Mouse (Mus musculus) cerebellum, adult 2 months (tissue): ENCODE measurements around the gene Ifi211. TPM values are rescaled to one million over a fixed set of nuclear protein-coding genes. Genes with fewer than 3 reads are reported as not detected.
"Not testable (repeated sequence)": the region's sequence is repeated elsewhere in the genome, so short reads cannot be mapped to it uniquely, and the experiment has no call there.

Experiments used
- DNase-seq, 2 experiments: peaks; one replicate each; pipeline ENCODE4 v3.0.0; 2021
- H3K27ac ChIP-seq: fragments of 200-500 bp; 2 replicates; pipeline ENCODE4 v1.5.1; 2012; ENCODE audit warnings: low read length, control low read depth, inconsistent platforms; ENCODE audit not compliant: insufficient read depth
- H3K27me3 ChIP-seq: fragments of 200-500 bp; 2 replicates; pipeline ENCODE4 v1.6.1; 2012; ENCODE audit warnings: inconsistent platforms, mild to moderate bottlenecking, low read length, moderate library complexity; ENCODE audit not compliant: control insufficient read depth, insufficient read depth
- H3K4me1 ChIP-seq: fragments of 200-500 bp; 2 replicates; pipeline ENCODE4 v1.6.1; 2011; ENCODE audit warnings: low read length; ENCODE audit not compliant: control insufficient read depth, insufficient read depth
- H3K4me3 ChIP-seq: fragments of 200-500 bp; replicated peaks from 2 replicates; pipeline ENCODE3; 2011; ENCODE audit warnings: mild to moderate bottlenecking, low read depth, low read length, control low read depth; ENCODE audit not compliant: insufficient read depth
- CTCF ChIP-seq: fragments of 200-500 bp; IDR thresholded peaks from 2 replicates; pipeline ENCODE4 v1.5.1; 2011; ENCODE audit warnings: low read depth, mild to moderate bottlenecking, control low read depth, low read length, moderate library complexity, borderline replicate concordance; ENCODE audit not compliant: insufficient read depth
- POLR2A ChIP-seq: fragments of 200-500 bp; IDR thresholded peaks from 2 replicates; pipeline ENCODE4 v1.6.1; 2011; ENCODE audit warnings: low read length, control low read depth, borderline replicate concordance; ENCODE audit not compliant: insufficient read depth
- WGBS: fragments of 180-500 bp; shearing (Covaris S2); methylation state at CpG from one replicate; pipeline ENCODE4 v1.1.7; 2018; 5-methylcytosine and 5-hydroxymethylcytosine counted together
- polyA plus RNA-seq: library from polyadenylated mRNA; depleted of rRNA; stranded (reverse); fragments of >200 nt; gene quantifications from 2 replicates; pipeline ENCODE4 v1.2.3, GENCODE M21; 2012; rRNA removed

Ifi211 gene
- polyA plus RNA-seq, 1 experiment = 0.11 TPM

DNA sequence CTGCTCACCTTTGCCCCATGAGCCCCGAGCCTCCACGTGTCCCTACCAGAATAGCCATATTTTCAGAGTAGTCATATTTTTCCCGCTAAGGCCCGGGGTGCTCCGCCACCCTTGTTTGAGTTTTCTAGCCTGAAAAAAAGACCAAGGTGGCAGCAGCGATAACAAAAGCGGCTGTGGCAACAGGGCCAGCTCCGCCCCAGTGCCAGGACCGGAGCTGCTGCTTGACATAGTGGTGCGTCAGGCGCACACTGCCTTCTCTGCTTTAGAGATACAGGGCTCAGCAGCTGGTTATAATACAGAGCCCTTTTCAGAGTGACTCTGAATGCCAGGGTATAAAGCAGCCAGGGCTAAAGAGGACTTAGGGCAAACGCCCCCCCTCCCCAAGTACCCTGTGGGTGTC, 46.3 kb downstream of the Ifi211 start:
- Histone ChIP-seq H3K4me1 (no peaks in the 10 kb centered on the region), H3K27ac (no peak overlapping the region), H3K4me3 (no peak overlapping the region), H3K27me3 (no peaks in the 10 kb centered on the region)
- DNase-seq = no peak
- 90% methylated on average over 12 of the region's 12 CpGs for WGBS
- TF ChIP-seq CTCF (no peak), POLR2A (no peak)

DNA sequence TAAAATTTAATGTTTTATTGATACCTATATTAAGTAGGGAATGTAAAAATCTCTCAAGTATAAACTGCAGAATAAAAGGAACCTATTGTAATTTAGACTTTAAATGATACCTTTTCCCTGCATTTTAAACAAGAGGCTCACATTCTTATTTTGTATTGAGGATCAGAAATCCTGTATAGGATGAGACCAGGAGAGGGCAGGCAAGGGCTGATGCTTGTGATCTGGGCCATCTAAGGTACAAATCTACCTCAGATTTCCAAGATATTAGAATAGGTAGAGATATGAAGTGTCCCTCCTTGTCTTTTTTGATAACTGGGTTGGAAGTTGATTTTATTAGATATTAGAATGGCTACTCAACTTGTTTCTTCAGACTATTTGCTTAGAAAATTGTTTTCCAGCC, 59.1 kb downstream of the Ifi211 start:
- not testable (repeated sequence) for H3K27me3 ChIP-seq, H3K4me3 ChIP-seq, DNase-seq, H3K4me1 ChIP-seq, H3K27ac ChIP-seq

DNA sequence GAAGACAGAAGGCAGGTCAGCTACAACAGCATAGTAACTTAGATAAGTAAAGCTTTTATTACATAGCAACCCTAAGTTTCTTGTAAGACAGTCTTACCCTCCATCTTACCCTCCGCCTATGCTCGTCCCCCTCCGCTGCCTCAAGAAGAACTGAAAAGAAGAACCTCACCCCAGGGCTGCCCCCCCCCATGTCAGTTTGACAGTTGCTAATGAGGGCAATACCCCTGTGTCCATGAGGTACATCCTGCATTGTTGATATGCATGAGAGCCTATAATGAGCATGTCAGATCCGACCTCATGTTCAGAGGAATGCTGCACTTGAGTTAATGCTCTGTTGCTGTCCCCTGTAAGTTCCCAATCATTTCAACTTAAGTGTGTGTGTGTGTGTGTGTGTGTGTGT, 60.0 kb downstream of the Ifi211 start:
- H3K4me1 ChIP-seq, H3K27ac ChIP-seq, DNase-seq, H3K27me3 ChIP-seq, H3K4me3 ChIP-seq: not testable (repeated sequence)
- WGBS = 54% methylated on average over 4 of the region's 4 CpGs

Other genes starting within 250 kb of the Ifi211 start
- gene Ifi208, start 239.4 kb downstream of the Ifi211 start, polyA plus RNA-seq = not detected in 2 replicates
- 0.15 and 0.21 TPM in 2 replicates for gene Ifi207, start 171.3 kb downstream of the Ifi211 start, polyA plus RNA-seq
- gene Ifi204, start 146.1 kb downstream of the Ifi211 start, polyA plus RNA-seq = 0.16 and 0.30 TPM in 2 replicates
- 3.5 TPM in 2 replicates for gene Mndal, start 29.4 kb upstream of the Ifi211 start, polyA plus RNA-seq
- gene Ifi203, start 29.6 kb upstream of the Ifi211 start, polyA plus RNA-seq = 1.4 and 1.7 TPM in 2 replicates
- gene Ifi202b, start 69.7 kb upstream of the Ifi211 start, polyA plus RNA-seq = not detected in 2 replicates
- gene Ifi205, start 118.8 kb upstream of the Ifi211 start, polyA plus RNA-seq = not detected in 2 replicates
- not detected in 2 replicates for gene Olfr433, start 127.7 kb upstream of the Ifi211 start, polyA plus RNA-seq
- not detected in 2 replicates for gene Olfr432, start 136.2 kb upstream of the Ifi211 start, polyA plus RNA-seq
- gene Olfr430, start 153.6 kb upstream of the Ifi211 start, polyA plus RNA-seq = not detected in 2 replicates
- not detected in 2 replicates for gene Olfr429, start 171.3 kb upstream of the Ifi211 start, polyA plus RNA-seq
- not detected in 2 replicates for gene Olfr427, start 183.8 kb upstream of the Ifi211 start, polyA plus RNA-seq
- gene Olfr231, start 208.1 kb upstream of the Ifi211 start, polyA plus RNA-seq = not detected in 2 replicates
- gene Olfr424, start 218.5 kb upstream of the Ifi211 start, polyA plus RNA-seq = not detected in 2 replicates
- not detected in 2 replicates for gene Olfr420, start 242.6 kb upstream of the Ifi211 start, polyA plus RNA-seq